Mouse (Mus musculus): Measurements from ENCODE around the gene Nfasc.

DNA sequence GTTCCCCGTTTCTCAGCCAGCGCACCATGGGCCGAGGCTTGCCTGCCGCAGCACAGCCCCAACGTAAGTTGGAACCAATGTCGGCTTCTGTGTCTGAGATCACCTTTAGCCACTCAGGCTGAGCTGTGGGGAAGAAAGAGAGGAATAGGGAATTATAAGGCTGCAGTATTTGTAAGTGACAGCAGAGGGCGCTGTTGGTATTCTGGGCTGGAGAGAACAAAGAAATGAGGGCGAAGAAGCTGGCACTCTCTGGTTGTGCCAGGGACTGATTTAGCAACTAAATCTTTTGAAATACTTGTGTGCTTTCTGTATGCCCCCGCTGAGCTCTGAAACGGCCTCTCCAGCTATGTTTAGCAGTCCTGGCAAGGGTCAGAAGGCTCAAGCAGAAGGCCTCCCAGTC lies 215.8 kb downstream of the Nfasc start:
- no peak for TF ChIP-seq GATA1 (IDR thresholded peaks at IDR 0.05; ENCODE audit: low read length)
- TF ChIP-seq TAL1 (IDR thresholded peaks at IDR 0.05; ENCODE audit: low read length), result no peak

Measured in erythroblast, embryonic 14.5 days (primary cell).